Mouse (Mus musculus) liver, embryonic 15.5 days (tissue): ENCODE measurements around the gene Sardh. TPM values are rescaled to one million over a fixed set of nuclear protein-coding genes. Genes with fewer than 3 reads are reported as not detected.

Source experiments
- ATAC-seq: fragments of 200-750 bp; cut with Nextera tagmentation; 2 replicates; pipeline ENCODE4 v1.8.0; 2017; ENCODE audit warnings: moderate number of reproducible peaks, mild to moderate bottlenecking, moderate library complexity; ENCODE audit not compliant: insufficient read depth
- H3K27ac ChIP-seq: fragments of 300-500 bp; sonication (generic); replicated peaks from 2 replicates; pipeline ENCODE4 v1.5.1; 2015; ENCODE audit warnings: mild to moderate bottlenecking, inconsistent platforms
- H3K27me3 ChIP-seq: fragments of 300-500 bp; sonication (generic); 2 replicates; pipeline ENCODE4 v1.6.1; 2015; ENCODE audit warnings: mild to moderate bottlenecking, inconsistent platforms
- H3K36me3 ChIP-seq: fragments of 300-500 bp; sonication (generic); replicated peaks from 2 replicates; pipeline ENCODE4 v1.6.1; 2015; ENCODE audit warnings: moderate library complexity, mild to moderate bottlenecking, inconsistent platforms
- H3K4me1 ChIP-seq: fragments of 300-500 bp; sonication (generic); replicated peaks from 2 replicates; pipeline ENCODE4 v1.6.1; 2015; ENCODE audit warnings: inconsistent platforms
- H3K4me2 ChIP-seq: fragments of 300-500 bp; sonication (generic); 2 replicates; pipeline ENCODE4 v1.6.1; 2015; ENCODE audit warnings: moderate library complexity, mild to moderate bottlenecking, inconsistent platforms
- H3K4me3 ChIP-seq: fragments of 300-500 bp; sonication (generic); replicated peaks from 2 replicates; pipeline ENCODE4 v1.5.1; 2015; ENCODE audit warnings: mild to moderate bottlenecking, inconsistent platforms
- H3K9ac ChIP-seq: fragments of 300-500 bp; sonication (generic); 2 replicates; pipeline ENCODE4 v1.6.1; 2015; ENCODE audit warnings: moderate library complexity, mild to moderate bottlenecking, inconsistent platforms
- H3K9me3 ChIP-seq: fragments of 300-500 bp; sonication (generic); replicated peaks from 2 replicates; pipeline ENCODE4 v1.6.1; 2016; ENCODE audit warnings: inconsistent platforms
- WGBS: fragments of 180-500 bp; shearing (Covaris S2); methylation state at CpG from one replicate; pipeline ENCODE4 v1.1.7; 2015; ENCODE audit warnings: mixed read lengths; ENCODE audit not compliant: insufficient replicate concordance; 5-methylcytosine and 5-hydroxymethylcytosine counted together
- polyA plus RNA-seq: library from polyadenylated mRNA; unstranded; fragments of >200 nt; fragmentation: Nextera tagmentation; extraction: Ambion mirVana; gene quantifications from 2 replicates; pipeline ENCODE4 v1.2.1, GENCODE M21; 2015

Gene Sardh
- polyA plus RNA-seq, 1 experiment from 2014 or later = 51.2 TPM

GRCm38 (mm10) chr2:27223012-27223421 is 25.1 kb downstream of the Sardh start:
- no peak overlapping the region for H3K4me2 ChIP-seq
- ATAC-seq = no peak
- WGBS = 60% methylated on average over 7 of the region's 7 CpGs

GRCm38 (mm10) chr2:27218569-27218968 is 29.6 kb downstream of the Sardh start:
- Histone ChIP-seq H3K27me3 (no peaks in the 10 kb centered on the region), H3K4me1 (no peaks in the 10 kb centered on the region), H3K4me2 (no peak overlapping the region), H3K36me3 (no peaks in the 10 kb centered on the region), H3K9me3 (no peaks in the 10 kb centered on the region), H3K27ac (no peak overlapping the region), H3K4me3 (no peak overlapping the region), H3K9ac (no peak overlapping the region)
- no peak for ATAC-seq
- 75% methylated on average over 8 of the region's 8 CpGs for WGBS

More at GRCm38 (mm10) chr2:27223012-27223421, 25.1 kb downstream of the Sardh start:
- no peak overlapping the region for H3K27ac ChIP-seq
- H3K9me3 ChIP-seq = no peaks in the 10 kb centered on the region
- H3K9ac ChIP-seq = no peak overlapping the region
- no peaks in the 10 kb centered on the region for H3K27me3 ChIP-seq
- no peaks in the 10 kb centered on the region for H3K4me1 ChIP-seq
- peaks cover 16% of the 10 kb centered on the region; the same call in 1 of the 2 replicates for H3K36me3 ChIP-seq
- no peak overlapping the region for H3K4me3 ChIP-seq

- no peak overlapping the region for H3K9ac ChIP-seq
- WGBS = 33% methylated on average over 2 of the region's 2 CpGs
- ATAC-seq = no peak
Measured at GRCm38 (mm10) chr2:27218121-27218544, 30.0 kb downstream of the Sardh start.

GRCm38 (mm10) chr2:27215537-27215936 is 32.6 kb downstream of the Sardh start:
- Histone ChIP-seq H3K36me3 (no peaks in the 10 kb centered on the region), H3K9me3 (no peaks in the 10 kb centered on the region), H3K4me2 (no peak overlapping the region), H3K4me3 (no peak overlapping the region), H3K27ac (no peak overlapping the region), H3K9ac (no peak overlapping the region), H3K4me1 (no peaks in the 10 kb centered on the region), H3K27me3 (no peaks in the 10 kb centered on the region)
- WGBS = 61% methylated on average over 2 of the region's 2 CpGs
- ATAC-seq = no peak

More at GRCm38 (mm10) chr2:27218121-27218544, 30.0 kb downstream of the Sardh start:
- H3K4me1 ChIP-seq = no peaks in the 10 kb centered on the region
- H3K4me2 ChIP-seq = no peak overlapping the region
- no peaks in the 10 kb centered on the region for H3K36me3 ChIP-seq
- no peaks in the 10 kb centered on the region for H3K9me3 ChIP-seq
- H3K27ac ChIP-seq = no peak overlapping the region
- no peaks in the 10 kb centered on the region for H3K27me3 ChIP-seq
- no peak overlapping the region for H3K4me3 ChIP-seq

- Histone ChIP-seq H3K36me3 (no peaks in the 10 kb centered on the region), H3K4me1 (0 out of 2 replicates have a peak, but pooled peaks cover 4% of the 10 kb centered on the region), H3K27me3 (no peaks in the 10 kb centered on the region), H3K9ac (no peak overlapping the region), H3K4me2 (no peak overlapping the region), H3K9me3 (no peaks in the 10 kb centered on the region), H3K4me3 (no peak overlapping the region), H3K27ac (no peak overlapping the region)
- whole genome bisulfite sequencing = 50% methylated on average over 8 of the region's 8 CpGs
- ATAC-seq = no peak
Measured at GRCm38 (mm10) chr2:27211966-27212893, 35.9 kb downstream of the Sardh start.

GRCm38 (mm10) chr2:27210676-27211210 is 37.4 kb downstream of the Sardh start:
- Histone ChIP-seq H3K4me1 (0 out of 2 replicates have a peak, but pooled peaks cover 4% of the 10 kb centered on the region), H3K27me3 (no peaks in the 10 kb centered on the region), H3K4me2 (no peak overlapping the region), H3K4me3 (no peak overlapping the region), H3K9ac (no peak overlapping the region), H3K27ac (no peak overlapping the region), H3K36me3 (no peaks in the 10 kb centered on the region), H3K9me3 (no peaks in the 10 kb centered on the region)
- no peak for ATAC-seq
- 52% methylated on average over 12 of the region's 12 CpGs for WGBS

- Histone ChIP-seq H3K36me3 (no peaks in the 10 kb centered on the region), H3K9me3 (no peaks in the 10 kb centered on the region), H3K27me3 (no peaks in the 10 kb centered on the region), H3K4me3 (no peak overlapping the region), H3K4me2 (no peak overlapping the region), H3K27ac (no peak overlapping the region), H3K9ac (no peak overlapping the region), H3K4me1 (0 out of 2 replicates have a peak, but pooled peaks cover 4% of the 10 kb centered on the region)
- WGBS = 39% methylated on average over 7 of the region's 7 CpGs
- ATAC-seq = no peak
Measured at GRCm38 (mm10) chr2:27210255-27210654, 37.9 kb downstream of the Sardh start.

GRCm38 (mm10) chr2:27209816-27210215 is 38.3 kb downstream of the Sardh start:
- H3K36me3 ChIP-seq = no peaks in the 10 kb centered on the region
- no peak overlapping the region for H3K9ac ChIP-seq
- H3K9me3 ChIP-seq = no peaks in the 10 kb centered on the region
- no peak overlapping the region for H3K4me2 ChIP-seq
- no peak overlapping the region for H3K4me3 ChIP-seq
- WGBS = 23% methylated on average over 5 of the region's 5 CpGs
- ATAC-seq = no peak
- 0 out of 2 replicates have a peak, but pooled peaks cover 4% of the 10 kb centered on the region for H3K4me1 ChIP-seq
- H3K27ac ChIP-seq = no peak overlapping the region
- H3K27me3 ChIP-seq = no peaks in the 10 kb centered on the region

GRCm38 (mm10) chr2:27209370-27209769 is 38.8 kb downstream of the Sardh start:
- no peak overlapping the region for H3K4me3 ChIP-seq
- no peaks in the 10 kb centered on the region for H3K27me3 ChIP-seq
- 63% methylated on average over 9 of the region's 9 CpGs for WGBS
- no peak overlapping the region for H3K9ac ChIP-seq
- no peak overlapping the region for H3K4me2 ChIP-seq
- H3K36me3 ChIP-seq = no peaks in the 10 kb centered on the region
- H3K4me1 ChIP-seq = 0 out of 2 replicates have a peak, but pooled peaks cover 4% of the 10 kb centered on the region
- H3K27ac ChIP-seq = no peak overlapping the region
- H3K9me3 ChIP-seq = no peaks in the 10 kb centered on the region
- no peak for ATAC-seq

GRCm38 (mm10) chr2:27207126-27207525 is 41.0 kb downstream of the Sardh start:
- Histone ChIP-seq H3K4me1 (0 out of 2 replicates have a peak, but pooled peaks cover 4% of the 10 kb centered on the region), H3K36me3 (no peaks in the 10 kb centered on the region), H3K27ac (no peak overlapping the region), H3K4me3 (no peak overlapping the region), H3K9ac (no peak overlapping the region), H3K4me2 (no peak overlapping the region), H3K9me3 (no peaks in the 10 kb centered on the region), H3K27me3 (no peaks in the 10 kb centered on the region)
- WGBS = 56% methylated on average over 5 of the region's 5 CpGs
- no peak for ATAC-seq

GRCm38 (mm10) chr2:27206128-27206797 is 41.9 kb downstream of the Sardh start:
- WGBS = 68% methylated on average over 15 of the region's 15 CpGs
- no peak overlapping the region for H3K27ac ChIP-seq
- no peak overlapping the region for H3K9ac ChIP-seq
- H3K4me3 ChIP-seq = no peak overlapping the region
- H3K4me1 ChIP-seq = 0 out of 2 replicates have a peak, but pooled peaks cover 4% of the 10 kb centered on the region
- no peaks in the 10 kb centered on the region for H3K27me3 ChIP-seq
- ATAC-seq = no peak
- H3K4me2 ChIP-seq = no peak overlapping the region
- no peaks in the 10 kb centered on the region for H3K36me3 ChIP-seq
- H3K9me3 ChIP-seq = no peaks in the 10 kb centered on the region
